Mouse (Mus musculus) hindbrain, embryonic 11.5 days (tissue): ENCODE measurements around the gene Nup133. TPM values are rescaled to one million over a fixed set of nuclear protein-coding genes. Genes with fewer than 3 reads are reported as not detected.

Experiments used
- ATAC-seq: fragments of 200-750 bp; cut with Nextera tagmentation; 2 replicates; pipeline ENCODE4 v1.8.0; 2017; ENCODE audit warnings: mild to moderate bottlenecking, moderate TSS enrichment, moderate library complexity; ENCODE audit not compliant: low FRiP score
- DNase-seq: peaks from one replicate; pipeline ENCODE4 v3.0.0-alpha.2; 2015; ENCODE audit warnings: low spot score
- H3K27ac ChIP-seq: fragments of 300-500 bp; sonication (generic); 2 replicates; pipeline ENCODE4 v1.5.1; 2014; ENCODE audit warnings: mild to moderate bottlenecking, low read depth, low read length
- H3K27me3 ChIP-seq: fragments of 300-500 bp; sonication (generic); 2 replicates; pipeline ENCODE4 v1.6.1; 2014; ENCODE audit warnings: mild to moderate bottlenecking, low read length, moderate library complexity, mixed read lengths; ENCODE audit not compliant: control insufficient read depth, insufficient read depth
- H3K36me3 ChIP-seq: fragments of 300-500 bp; sonication (generic); 2 replicates; pipeline ENCODE4 v1.6.1; 2014; ENCODE audit warnings: mild to moderate bottlenecking, low read length, moderate library complexity, mixed read lengths; ENCODE audit not compliant: control insufficient read depth, insufficient read depth
- H3K4me1 ChIP-seq: fragments of 300-500 bp; sonication (generic); replicated peaks from 2 replicates; pipeline ENCODE4 v1.6.1; 2014; ENCODE audit warnings: low read length, mixed read lengths; ENCODE audit not compliant: control insufficient read depth, insufficient read depth
- H3K4me2 ChIP-seq: fragments of 300-500 bp; sonication (generic); replicated peaks from 2 replicates; pipeline ENCODE4 v1.6.1; 2014; ENCODE audit warnings: mild to moderate bottlenecking, low read depth, low read length
- H3K4me3 ChIP-seq: fragments of 300-500 bp; sonication (generic); 2 replicates; pipeline ENCODE4 v1.5.1; 2014; ENCODE audit warnings: low read depth, low read length
- H3K9ac ChIP-seq: fragments of 300-500 bp; sonication (generic); 2 replicates; pipeline ENCODE4 v1.6.1; 2014; ENCODE audit warnings: low read depth, low read length
- H3K9me3 ChIP-seq: fragments of 300-500 bp; sonication (generic); 2 replicates; pipeline ENCODE4 v1.6.1; 2016; ENCODE audit warnings: low read length; ENCODE audit not compliant: control insufficient read depth
- WGBS: fragments of 180-500 bp; shearing (Covaris S2); extraction: QIAGEN DNeasy Blood & Tissue Kit; methylation state at CpG from one replicate; pipeline ENCODE4 v1.1.7; 2014; 5-methylcytosine and 5-hydroxymethylcytosine counted together
- polyA plus RNA-seq: library from polyadenylated mRNA; unstranded; fragments of >200 nt; fragmentation: Nextera tagmentation; extraction: Ambion mirVana; gene quantifications from 2 replicates; pipeline ENCODE4 v1.2.1, GENCODE M21; 2014

Nup133 gene
- polyA plus RNA-seq, 1 experiment from 2014 or later, result 52.3 TPM

GRCm38 (mm10) chr8:123982291-123982793, 33.3 kb upstream of the Nup133 start:
- Histone ChIP-seq H3K27me3 (no peaks in the 10 kb centered on the region), H3K4me1 (peaks cover 2% of the 10 kb centered on the region; the same call in 1 of the 2 replicates), H3K4me3 (peak overlapping the region; percentile 71), H3K9ac (peak overlapping the region; percentile 74), H3K9me3 (no peaks in the 10 kb centered on the region), H3K27ac (peak overlapping the region; percentile 71), H3K4me2 (peak overlapping the region; percentile 97), H3K36me3 (no peaks in the 10 kb centered on the region)
- ATAC-seq, result peak; percentile 43
- WGBS, result 1% methylated on average over 38 of the region's 48 CpGs
- DNase-seq, result no peak

GRCm38 (mm10) chr8:123981674-123982073, 32.6 kb upstream of the Nup133 start:
- Histone ChIP-seq H3K4me2 (no peak overlapping the region), H3K4me3 (peak overlapping the region; percentile 14; the same call in 1 of the 2 replicates), H3K9ac (no peak overlapping the region), H3K4me1 (peaks cover 2% of the 10 kb centered on the region; the same call in 1 of the 2 replicates), H3K9me3 (no peaks in the 10 kb centered on the region), H3K27me3 (no peaks in the 10 kb centered on the region), H3K36me3 (no peaks in the 10 kb centered on the region), H3K27ac (no peak overlapping the region)
- DNase-seq (no peak), ATAC-seq (no peak)
- 60% methylated on average over 4 of the region's 4 CpGs for WGBS

GRCm38 (mm10) chr8:123980239-123980638, 31.2 kb upstream of the Nup133 start:
- no peak overlapping the region for H3K9ac ChIP-seq
- no peak overlapping the region for H3K4me2 ChIP-seq
- ATAC-seq (no peak), DNase-seq (no peak)
- no peaks in the 10 kb centered on the region for H3K9me3 ChIP-seq
- no peak overlapping the region for H3K27ac ChIP-seq
- no peaks in the 10 kb centered on the region for H3K27me3 ChIP-seq
- no peak overlapping the region for H3K4me3 ChIP-seq
- peaks cover 2% of the 10 kb centered on the region; the same call in 1 of the 2 replicates for H3K4me1 ChIP-seq
- H3K36me3 ChIP-seq, result no peaks in the 10 kb centered on the region
- 71% methylated on average over 4 of the region's 4 CpGs for WGBS

- no peaks in the 10 kb centered on the region for H3K27me3 ChIP-seq
- H3K9me3 ChIP-seq, result no peaks in the 10 kb centered on the region
- H3K4me3 ChIP-seq, result no peak overlapping the region
- no peak overlapping the region for H3K9ac ChIP-seq
- DNase-seq, result no peak
- no peaks in the 10 kb centered on the region for H3K36me3 ChIP-seq
- no peak overlapping the region for H3K4me2 ChIP-seq
- 81% methylated on average over 8 of the region's 8 CpGs for WGBS
- H3K4me1 ChIP-seq, result peaks cover 2% of the 10 kb centered on the region; the same call in 1 of the 2 replicates
- no peak for ATAC-seq
- no peak overlapping the region for H3K27ac ChIP-seq
Observed at GRCm38 (mm10) chr8:123978926-123979325, 29.9 kb upstream of the Nup133 start.

- ATAC-seq, result no peak
- Histone ChIP-seq H3K4me2 (no peak overlapping the region), H3K36me3 (no peaks in the 10 kb centered on the region), H3K4me1 (peaks cover 2% of the 10 kb centered on the region; the same call in 1 of the 2 replicates), H3K9ac (no peak overlapping the region), H3K27me3 (no peaks in the 10 kb centered on the region), H3K27ac (no peak overlapping the region), H3K9me3 (no peaks in the 10 kb centered on the region), H3K4me3 (no peak overlapping the region)
- WGBS, result 76% methylated on average over 14 of the region's 14 CpGs
- no peak for DNase-seq
Observed at GRCm38 (mm10) chr8:123978166-123978838, 29.2 kb upstream of the Nup133 start.

- ATAC-seq, result no peak
- no peaks in the 10 kb centered on the region for H3K36me3 ChIP-seq
- H3K4me2 ChIP-seq, result no peak overlapping the region
- no peaks in the 10 kb centered on the region for H3K9me3 ChIP-seq
- peaks cover 2% of the 10 kb centered on the region; the same call in 1 of the 2 replicates for H3K4me1 ChIP-seq
- 87% methylated on average over 4 of the region's 4 CpGs for WGBS
- no peak overlapping the region for H3K27ac ChIP-seq
- DNase-seq, result no peak
- no peak overlapping the region for H3K9ac ChIP-seq
- no peaks in the 10 kb centered on the region for H3K27me3 ChIP-seq
- H3K4me3 ChIP-seq, result no peak overlapping the region
Observed at GRCm38 (mm10) chr8:123977499-123977898, 28.4 kb upstream of the Nup133 start.

- ATAC-seq (no peak), DNase-seq (no peak)
- no peak overlapping the region for H3K9ac ChIP-seq
- H3K36me3 ChIP-seq, result no peaks in the 10 kb centered on the region
- H3K4me2 ChIP-seq, result no peak overlapping the region
- H3K9me3 ChIP-seq, result no peaks in the 10 kb centered on the region
- no peak overlapping the region for H3K4me3 ChIP-seq
- H3K27ac ChIP-seq, result no peak overlapping the region
- no peaks in the 10 kb centered on the region for H3K4me1 ChIP-seq
- 89% methylated on average over 1 of the region's 1 CpGs for WGBS
- no peaks in the 10 kb centered on the region for H3K27me3 ChIP-seq
Observed at GRCm38 (mm10) chr8:123973495-123973894, 24.4 kb upstream of the Nup133 start.

GRCm38 (mm10) chr8:123966896-123967295, 17.8 kb upstream of the Nup133 start:
- Histone ChIP-seq H3K9me3 (no peaks in the 10 kb centered on the region), H3K9ac (no peak overlapping the region), H3K27ac (no peak overlapping the region), H3K36me3 (no peaks in the 10 kb centered on the region), H3K4me3 (no peak overlapping the region), H3K27me3 (no peaks in the 10 kb centered on the region), H3K4me2 (no peak overlapping the region), H3K4me1 (no peaks in the 10 kb centered on the region)
- DNase-seq (peak; percentile 27), ATAC-seq (no peak)
- 63% methylated on average over 2 of the region's 2 CpGs for WGBS

GRCm38 (mm10) chr8:123961371-123961770, 12.3 kb upstream of the Nup133 start:
- H3K36me3 ChIP-seq, result no peaks in the 10 kb centered on the region
- no peaks in the 10 kb centered on the region for H3K27me3 ChIP-seq
- no peaks in the 10 kb centered on the region; the same call in 1 of the 2 replicates for H3K4me1 ChIP-seq
- WGBS, result 91% methylated on average over 1 of the region's 1 CpGs
- H3K27ac ChIP-seq, result no peak overlapping the region
- no peak overlapping the region for H3K4me2 ChIP-seq
- no peak overlapping the region for H3K4me3 ChIP-seq
- no peaks in the 10 kb centered on the region for H3K9me3 ChIP-seq
- DNase-seq (no peak), ATAC-seq (no peak)
- H3K9ac ChIP-seq, result no peak overlapping the region
